Mouse (Mus musculus) forebrain, embryonic 15.5 days (tissue): ENCODE data around the gene Slc16a1. TPM values are rescaled to one million over a fixed set of nuclear protein-coding genes. Genes with fewer than 3 reads are reported as not detected.

Experiments
- ATAC-seq: fragments of 200-750 bp; cut with Nextera tagmentation; replicated peaks from 2 replicates; pipeline ENCODE4 v1.8.0; 2017; ENCODE audit warnings: mild to moderate bottlenecking, moderate TSS enrichment, moderate library complexity
- H3K27ac ChIP-seq: fragments of 300-500 bp; sonication (generic); replicated peaks from 2 replicates; pipeline ENCODE4 v1.5.1; 2015; ENCODE audit warnings: mild to moderate bottlenecking, inconsistent platforms
- H3K27me3 ChIP-seq: fragments of 300-500 bp; sonication (generic); 2 replicates; pipeline ENCODE4 v1.6.1; 2015; ENCODE audit warnings: inconsistent platforms
- H3K36me3 ChIP-seq: fragments of 300-500 bp; sonication (generic); 2 replicates; pipeline ENCODE4 v1.6.1; 2015; ENCODE audit warnings: mild to moderate bottlenecking, inconsistent platforms
- H3K4me1 ChIP-seq: fragments of 300-500 bp; sonication (generic); 2 replicates; pipeline ENCODE4 v1.6.1; 2015; ENCODE audit warnings: inconsistent platforms
- H3K4me2 ChIP-seq: fragments of 300-500 bp; sonication (generic); replicated peaks from 2 replicates; pipeline ENCODE4 v1.6.1; 2015; ENCODE audit warnings: mild to moderate bottlenecking, inconsistent platforms
- H3K4me3 ChIP-seq: fragments of 300-500 bp; sonication (generic); 2 replicates; pipeline ENCODE4 v1.5.1; 2015; ENCODE audit warnings: mild to moderate bottlenecking, inconsistent platforms
- H3K9ac ChIP-seq: fragments of 300-500 bp; sonication (generic); replicated peaks from 2 replicates; pipeline ENCODE4 v1.6.1; 2015; ENCODE audit warnings: mild to moderate bottlenecking, inconsistent platforms
- H3K9me3 ChIP-seq: fragments of 300-500 bp; sonication (generic); 2 replicates; pipeline ENCODE4 v1.6.1; 2016; ENCODE audit warnings: inconsistent platforms
- WGBS: fragments of 180-500 bp; shearing (Covaris S2); methylation state at CpG from one replicate; pipeline ENCODE4 v1.1.7; 2015; ENCODE audit warnings: mixed read lengths; 5-methylcytosine and 5-hydroxymethylcytosine counted together
- polyA plus RNA-seq: library from polyadenylated mRNA; unstranded; fragments of >200 nt; fragmentation: Nextera tagmentation; extraction: Ambion mirVana; gene quantifications from 2 replicates; pipeline ENCODE4 v1.2.1, GENCODE M21; 2015

Slc16a1 gene
- polyA plus RNA-seq, 1 experiment from 2014 or later, result 16.4 TPM

DNA sequence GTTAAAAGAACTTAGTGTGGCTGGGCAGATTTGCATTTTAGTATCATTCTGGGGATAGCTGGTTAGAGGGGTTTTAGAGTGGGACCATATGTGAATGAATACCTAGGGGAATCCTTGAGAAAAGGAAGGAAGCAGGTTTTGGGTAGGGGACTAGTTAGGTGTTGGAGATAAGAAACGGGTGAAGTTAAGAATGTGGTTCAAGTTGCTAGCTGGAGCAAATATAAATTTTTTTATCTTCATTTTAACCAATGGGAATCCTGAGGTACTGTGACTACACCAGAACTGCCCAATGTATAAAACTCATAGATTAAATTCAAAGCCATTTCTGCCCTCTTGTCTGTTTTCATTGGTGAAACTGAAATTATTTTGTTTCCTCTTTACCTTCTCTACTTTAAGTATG, 2.8 kb downstream of the Slc16a1 start:
- ATAC-seq, result no peak
- Histone ChIP-seq H3K9ac (no peak overlapping the region), H3K4me3 (no peak overlapping the region), H3K27me3 (no peaks in the 10 kb centered on the region), H3K27ac (no peak overlapping the region), H3K4me2 (no peak overlapping the region), H3K9me3 (no peaks in the 10 kb centered on the region), H3K36me3 (no peaks in the 10 kb centered on the region), H3K4me1 (peaks cover 24% of the 10 kb centered on the region)
- WGBS, result 89% methylated on average over 1 of the region's 1 CpGs

DNA sequence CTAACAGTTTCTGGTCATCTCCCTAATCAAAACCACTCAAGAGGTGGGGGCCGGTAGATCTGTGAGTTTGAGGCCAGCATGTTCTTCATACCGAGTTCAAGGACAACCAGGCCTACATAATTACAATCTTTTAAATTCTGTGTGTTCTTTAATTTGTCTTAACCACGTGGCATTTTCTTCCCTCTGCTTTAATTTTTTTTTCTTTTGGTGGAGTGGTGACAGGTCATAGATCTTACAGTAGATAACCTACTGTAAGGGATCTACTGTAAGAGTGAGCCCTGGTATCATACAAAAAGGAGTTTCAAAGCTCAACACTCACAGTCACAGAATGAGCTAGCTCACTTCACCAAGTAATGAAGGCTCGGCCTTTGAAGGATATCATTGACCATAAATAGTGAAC, 4.6 kb downstream of the Slc16a1 start:
- WGBS, result 87% methylated on average over 4 of the region's 4 CpGs

GRCm38 (mm10) chr3:104643810-104644270, 5.4 kb downstream of the Slc16a1 start:
- no peak for ATAC-seq
- WGBS, result 7% methylated on average over 2 of the region's 2 CpGs
- H3K27ac ChIP-seq, result no peak overlapping the region

More for the DNA sequence above, 4.6 kb downstream of the Slc16a1 start:
- Histone ChIP-seq H3K36me3 (no peaks in the 10 kb centered on the region), H3K9ac (no peak overlapping the region), H3K4me1 (peaks cover 15% of the 10 kb centered on the region), H3K27ac (no peak overlapping the region), H3K4me2 (no peak overlapping the region), H3K27me3 (no peaks in the 10 kb centered on the region), H3K9me3 (no peaks in the 10 kb centered on the region), H3K4me3 (no peak overlapping the region)
- no peak for ATAC-seq

GRCm38 (mm10) chr3:104644371-104644770, 5.9 kb downstream of the Slc16a1 start:
- Histone ChIP-seq H3K4me2 (no peak overlapping the region), H3K36me3 (no peaks in the 10 kb centered on the region), H3K27me3 (no peaks in the 10 kb centered on the region), H3K9ac (no peak overlapping the region), H3K4me1 (peaks cover 13% of the 10 kb centered on the region), H3K9me3 (no peaks in the 10 kb centered on the region), H3K4me3 (no peak overlapping the region), H3K27ac (no peak overlapping the region)
- WGBS, result 95% methylated on average over 1 of the region's 1 CpGs
- no peak for ATAC-seq

More at GRCm38 (mm10) chr3:104643810-104644270, 5.4 kb downstream of the Slc16a1 start:
- Histone ChIP-seq H3K4me2 (no peak overlapping the region), H3K36me3 (no peaks in the 10 kb centered on the region), H3K4me3 (no peak overlapping the region), H3K9me3 (no peaks in the 10 kb centered on the region), H3K4me1 (peaks cover 15% of the 10 kb centered on the region), H3K27me3 (no peaks in the 10 kb centered on the region), H3K9ac (no peak overlapping the region)

- Histone ChIP-seq H3K27ac (no peak overlapping the region), H3K36me3 (peaks cover 21% of the 10 kb centered on the region), H3K4me2 (no peak overlapping the region), H3K4me3 (no peak overlapping the region), H3K9ac (no peak overlapping the region), H3K27me3 (no peaks in the 10 kb centered on the region), H3K4me1 (no peaks in the 10 kb centered on the region), H3K9me3 (no peaks in the 10 kb centered on the region)
- WGBS, result 87% methylated on average over 4 of the region's 4 CpGs
- ATAC-seq, result no peak
These were observed 15.8 kb downstream of the Slc16a1 start for GRCm38 (mm10) chr3:104654219-104654618.

DNA sequence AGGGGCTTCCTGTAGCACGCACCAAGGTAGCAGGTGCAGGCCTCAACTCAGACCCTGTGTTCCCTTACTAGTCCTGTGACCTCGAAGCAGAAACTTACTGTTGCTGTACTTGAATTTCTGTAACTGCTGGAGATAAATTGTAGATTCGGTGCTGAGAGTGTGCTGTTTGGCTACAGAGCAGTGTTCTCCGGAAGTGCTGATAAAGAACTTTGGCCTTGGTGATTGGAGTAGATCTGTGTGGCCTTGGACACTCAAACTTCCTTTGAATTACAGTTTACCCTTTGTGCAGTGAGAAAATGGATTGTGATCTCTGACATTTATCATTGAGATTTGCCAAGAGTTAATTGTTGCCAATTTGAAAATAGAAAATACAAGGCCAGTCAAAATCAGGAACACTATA, 16.5 kb downstream of the Slc16a1 start:
- H3K4me3 ChIP-seq, result no peak overlapping the region
- H3K9me3 ChIP-seq, result no peaks in the 10 kb centered on the region
- H3K36me3 ChIP-seq, result peaks cover 21% of the 10 kb centered on the region
- H3K27me3 ChIP-seq, result no peaks in the 10 kb centered on the region
- H3K9ac ChIP-seq, result no peak overlapping the region
- no peaks in the 10 kb centered on the region for H3K4me1 ChIP-seq
- 93% methylated on average over 4 of the region's 4 CpGs for WGBS
- H3K4me2 ChIP-seq, result no peak overlapping the region
- no peak overlapping the region for H3K27ac ChIP-seq
- ATAC-seq, result no peak

- Histone ChIP-seq H3K9ac (no peak overlapping the region), H3K36me3 (peaks cover 7% of the 10 kb centered on the region; the same call in 1 of the 2 replicates), H3K4me1 (0 out of 2 replicates have a peak, but pooled peaks cover 4% of the 10 kb centered on the region), H3K27me3 (no peaks in the 10 kb centered on the region), H3K9me3 (no peaks in the 10 kb centered on the region), H3K4me2 (no peak overlapping the region), H3K27ac (no peak overlapping the region), H3K4me3 (no peak overlapping the region)
- no peak for ATAC-seq
- 87% methylated on average over 2 of the region's 2 CpGs for WGBS
These were observed 20.2 kb downstream of the Slc16a1 start for GRCm38 (mm10) chr3:104658706-104659105.

- H3K9ac ChIP-seq, result no peak overlapping the region
- H3K27ac ChIP-seq, result no peak overlapping the region
- WGBS, result 92% methylated on average over 4 of the region's 4 CpGs
- H3K4me3 ChIP-seq, result no peak overlapping the region
- peaks cover 7% of the 10 kb centered on the region; the same call in 1 of the 2 replicates for H3K36me3 ChIP-seq
- no peaks in the 10 kb centered on the region for H3K27me3 ChIP-seq
- H3K4me2 ChIP-seq, result no peak overlapping the region
- H3K4me1 ChIP-seq, result 0 out of 2 replicates have a peak, but pooled peaks cover 4% of the 10 kb centered on the region
- H3K9me3 ChIP-seq, result no peaks in the 10 kb centered on the region
- ATAC-seq, result no peak
These were observed 21.3 kb downstream of the Slc16a1 start for GRCm38 (mm10) chr3:104659758-104660157.

DNA sequence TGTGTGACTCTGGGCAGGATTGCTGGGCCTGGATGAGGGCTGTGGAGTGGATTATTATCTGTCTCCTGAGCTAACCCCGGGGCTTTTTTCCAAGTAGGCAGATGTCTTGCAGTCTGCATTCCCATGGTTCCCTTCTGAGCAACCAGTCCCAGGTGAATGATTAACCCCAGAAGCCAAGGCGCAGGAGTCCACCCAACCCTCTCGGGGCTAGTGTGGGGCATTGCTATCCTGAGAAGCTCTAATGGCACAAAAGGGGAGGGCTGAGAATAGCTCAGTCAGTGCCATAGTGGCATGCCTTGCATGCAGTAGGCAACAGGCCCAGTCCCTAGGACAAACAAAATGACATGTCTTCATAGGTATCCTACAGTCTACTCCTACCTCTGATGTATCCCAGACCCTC, 22.1 kb downstream of the Slc16a1 start:
- ATAC-seq, result no peak
- no peak overlapping the region for H3K27ac ChIP-seq
- 90% methylated on average over 3 of the region's 3 CpGs for WGBS

DNA sequence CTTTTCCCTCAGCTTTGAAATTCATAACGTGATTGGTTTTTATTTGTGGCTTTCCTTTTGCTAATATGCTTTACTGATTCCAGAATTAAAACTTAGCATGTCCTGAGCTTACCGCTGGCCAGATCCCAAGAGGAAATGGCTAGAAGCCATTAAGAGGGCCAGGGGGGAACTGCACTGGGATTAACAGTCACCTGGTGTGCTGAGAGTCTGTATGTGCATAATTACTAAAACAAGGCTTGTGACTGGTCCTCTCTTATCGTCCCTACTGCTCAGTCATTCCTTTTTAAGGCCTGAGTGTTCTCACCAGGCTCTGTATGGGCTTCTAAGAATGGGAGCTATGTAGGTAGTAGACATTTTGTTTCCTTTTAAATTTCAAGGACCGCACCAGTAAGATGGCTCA, 23.5 kb downstream of the Slc16a1 start:
- ATAC-seq, result no peak
- H3K27me3 ChIP-seq, result no peaks in the 10 kb centered on the region
- H3K9ac ChIP-seq, result no peak overlapping the region
- no peak overlapping the region for H3K4me3 ChIP-seq
- H3K9me3 ChIP-seq, result no peaks in the 10 kb centered on the region
- no peak overlapping the region for H3K27ac ChIP-seq
- no peaks in the 10 kb centered on the region for H3K36me3 ChIP-seq
- no peak overlapping the region for H3K4me2 ChIP-seq
- H3K4me1 ChIP-seq, result 0 out of 2 replicates have a peak, but pooled peaks cover 4% of the 10 kb centered on the region
- 26% methylated on average over 4 of the region's 4 CpGs for WGBS

More for the DNA sequence above, 22.1 kb downstream of the Slc16a1 start:
- H3K27me3 ChIP-seq, result no peaks in the 10 kb centered on the region
- H3K9me3 ChIP-seq, result no peaks in the 10 kb centered on the region
- peaks cover 6% of the 10 kb centered on the region; the same call in 1 of the 2 replicates for H3K36me3 ChIP-seq
- no peak overlapping the region for H3K4me3 ChIP-seq
- H3K9ac ChIP-seq, result no peak overlapping the region
- H3K4me1 ChIP-seq, result 0 out of 2 replicates have a peak, but pooled peaks cover 4% of the 10 kb centered on the region
- H3K4me2 ChIP-seq, result no peak overlapping the region

GRCm38 (mm10) chr3:104662926-104663325, 24.5 kb downstream of the Slc16a1 start:
- no peak for ATAC-seq
- peaks cover 8% of the 10 kb centered on the region for H3K4me1 ChIP-seq
- no peak overlapping the region for H3K4me3 ChIP-seq
- no peak overlapping the region for H3K27ac ChIP-seq
- no peak overlapping the region for H3K9ac ChIP-seq
- H3K36me3 ChIP-seq, result no peaks in the 10 kb centered on the region
- WGBS, result 88% methylated on average over 11 of the region's 11 CpGs
- no peaks in the 10 kb centered on the region for H3K27me3 ChIP-seq
- H3K4me2 ChIP-seq, result no peak overlapping the region
- H3K9me3 ChIP-seq, result no peaks in the 10 kb centered on the region

GRCm38 (mm10) chr3:104666950-104667349, 28.5 kb downstream of the Slc16a1 start:
- H3K27me3 ChIP-seq, result no peaks in the 10 kb centered on the region
- H3K4me1 ChIP-seq, result peaks cover 28% of the 10 kb centered on the region
- no peaks in the 10 kb centered on the region for H3K36me3 ChIP-seq
- WGBS, result 58% methylated on average over 4 of the region's 4 CpGs
- no peak overlapping the region for H3K4me2 ChIP-seq
- no peak overlapping the region for H3K9ac ChIP-seq
- H3K27ac ChIP-seq, result peak overlapping the region; percentile 85
- ATAC-seq, result peak; percentile 67
- H3K9me3 ChIP-seq, result no peaks in the 10 kb centered on the region
- H3K4me3 ChIP-seq, result no peak overlapping the region

- Histone ChIP-seq H3K4me3 (no peak overlapping the region), H3K4me1 (peaks cover 28% of the 10 kb centered on the region), H3K27ac (peak overlapping the region; percentile 85), H3K9me3 (no peaks in the 10 kb centered on the region), H3K4me2 (no peak overlapping the region), H3K36me3 (no peaks in the 10 kb centered on the region), H3K27me3 (no peaks in the 10 kb centered on the region), H3K9ac (no peak overlapping the region)
- WGBS, result 58% methylated on average over 10 of the region's 10 CpGs
- no peak for ATAC-seq
These were observed 29.0 kb downstream of the Slc16a1 start for GRCm38 (mm10) chr3:104667451-104667850.
